ENCODE assay signal across 8 mouse cellular contexts in the genomic region with DNA sequence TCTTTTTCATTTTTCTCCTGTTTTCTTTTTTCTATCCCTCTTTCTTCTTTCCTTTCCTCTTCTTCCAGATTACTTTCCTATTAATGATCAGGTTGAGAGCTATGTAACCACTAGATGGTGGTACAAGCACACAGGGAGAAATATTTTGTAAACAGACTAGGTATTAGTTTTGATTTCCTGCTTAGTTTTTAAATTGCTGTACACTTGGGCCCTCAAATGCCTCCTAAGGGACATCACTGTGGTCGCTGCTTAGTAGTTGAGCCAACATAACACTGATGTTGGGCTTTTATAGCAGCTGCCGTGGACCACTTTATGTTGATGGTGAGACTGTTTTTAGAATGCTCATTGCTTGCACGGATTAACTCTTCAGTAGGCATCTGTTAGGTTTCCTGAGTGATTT.
DNase-seq lines count a peak whose midpoint lies in the region; ATAC-seq and TF ChIP-seq lines count a peak whose summit lies in the region.

No protein-coding gene starts in this region.

- TF ChIP-seq POLR2A in liver, adult 2 months (IDR thresholded peaks at IDR 0.05; ENCODE audit: extremely low read depth, insufficient read depth, low read length): no peak

- no peak overlapping the region for H3K27ac ChIP-seq in liver, adult 2 months (replicated peaks; ENCODE audit: insufficient read depth, low read depth, low read length)
- no peak overlapping the region for H3K27ac ChIP-seq in liver, embryonic 11.5 days (ENCODE audit: low read depth, low read length)

- 55% methylated on average over 3 of the region's 3 CpGs for WGBS in liver, adult 2 months
- 59% methylated on average over 3 of the region's 3 CpGs for WGBS in liver, embryonic 11.5 days

- H3K4me1 ChIP-seq in liver, adult 2 months (ENCODE audit: control insufficient read depth, insufficient read depth, low read length): peaks cover 1% of the 10 kb centered on the region; the same call in 1 of the 2 replicates
- H3K4me1 ChIP-seq in liver, embryonic 11.5 days (replicated peaks; ENCODE audit: control insufficient read depth, insufficient read depth, low read length): peaks cover 10% of the 10 kb centered on the region; the same call in 1 of the 2 replicates

- H3K27me3 ChIP-seq in liver, adult 2 months (ENCODE audit: control insufficient read depth, insufficient read depth, low read length): no peaks in the 10 kb centered on the region
- no peaks in the 10 kb centered on the region for H3K27me3 ChIP-seq in liver, embryonic 11.5 days (replicated peaks; ENCODE audit: control insufficient read depth, insufficient read depth, low read length)

- H3K4me2 ChIP-seq in liver, embryonic 11.5 days: no peak overlapping the region

- no peak overlapping the region for H3K4me3 ChIP-seq in liver, adult 2 months (ENCODE audit: insufficient read depth, low read depth, low read length)
- no peak overlapping the region for H3K4me3 ChIP-seq in liver, embryonic 11.5 days (ENCODE audit: low read depth, low read length)

- TF ChIP-seq CTCF in liver, adult 2 months (IDR thresholded peaks at IDR 0.05; ENCODE audit: low read depth, low read length): 0 out of 2 replicates have a peak, but pooled peaks have one; percentile 18

- ATAC-seq in liver, embryonic 11.5 days (replicated peaks; ENCODE audit: low FRiP score): no peak

- H3K36me3 ChIP-seq in liver, adult 2 months (ENCODE audit: control insufficient read depth, insufficient read depth, low read length): no peaks in the 10 kb centered on the region
- no peaks in the 10 kb centered on the region for H3K36me3 ChIP-seq in liver, embryonic 11.5 days (ENCODE audit: control insufficient read depth, insufficient read depth, low read length)

- H3K9me3 ChIP-seq in liver, embryonic 11.5 days (ENCODE audit: control insufficient read depth, low read length): no peaks in the 10 kb centered on the region

- DNase-seq in cerebellum, postnatal 14 days: peak; percentile 19 to 62
- DNase-seq in cerebellum, adult 9-11 months: no peak
- DNase-seq in liver, adult 2 months (ENCODE audit: extremely low read depth, low read depth, low spot score): peak; percentile 6
- no peak for DNase-seq in liver, embryonic 11.5 days (ENCODE audit: low spot score)
- peak; percentile 24 for DNase-seq in c-Kit-positive CD71-positive TER-119-positive erythroid progenitor cells, embryonic 14.5 days (ENCODE audit: low spot score)
- peak; percentile 43 for DNase-seq in layer of hippocampus, adult 9-10 months (ENCODE audit: low spot score)
- peak; percentile 72 for DNase-seq in retina, postnatal 1 day
- DNase-seq in ovary, postnatal 10 days (ENCODE audit: low spot score): no peak

- no peaks in the 10 kb centered on the region for H3K79me2 ChIP-seq in liver, adult 2 months (ENCODE audit: control insufficient read depth, insufficient read depth, low read length)

- no peak overlapping the region for H3K9ac ChIP-seq in liver, adult 2 months (ENCODE audit: low read depth, low read length)
- H3K9ac ChIP-seq in liver, embryonic 11.5 days (ENCODE audit: low read depth, low read length): no peak overlapping the region

Comparison
In these comparisons a context has a peak if more than half of its experiments do, and no peak if none do; other contexts are left out.
1. DNase-seq: peak in cerebellum, postnatal 14 days (2 of 2), liver, adult 2 months (single experiment), c-Kit-positive CD71-positive TER-119-positive erythroid progenitor cells, embryonic 14.5 days (single experiment), layer of hippocampus, adult 9-10 months (single experiment) and retina, postnatal 1 day (single experiment); none in cerebellum, adult 9-11 months (single experiment), liver, embryonic 11.5 days (single experiment) and ovary, postnatal 10 days (single experiment).